Mouse (Mus musculus): ENCODE measurements at regions not wholly inside any gene's neighbourhood (a gene's known extent, or its start where the extent isn't known, plus 50 kb on each side); places are given as distances from the start of the nearest gene placed in this dataset.

GRCm38 (mm10) chr16:63143851-63144250 lies 289.7 kb downstream of the Pros1 start:
- TF ChIP-seq CTCF (IDR thresholded peaks at IDR 0.05; ENCODE audit: borderline replicate concordance, insufficient read depth, low read length) (no peak), POLR2A (IDR thresholded peaks at IDR 0.05; ENCODE audit: low read depth, low read length) (no peak)
